Mouse (Mus musculus) E14TG2a.4 (cell line): ENCODE measurements around the gene Fam98a.

Experiments used
- H3K27me3 ChIP-seq: 2 replicates; pipeline ENCODE4 v1.6.1; 2014; ENCODE audit warnings: low read length, control low read depth; ENCODE audit not compliant: insufficient read depth
- H3K36me3 ChIP-seq: 2 replicates; pipeline ENCODE4 v1.6.1; 2014; ENCODE audit warnings: low read length, control low read depth; ENCODE audit not compliant: insufficient read depth
- H3K4me1 ChIP-seq: replicated peaks from 2 replicates; pipeline ENCODE4 v1.6.1; 2014; ENCODE audit warnings: low read depth, low read length, control low read depth
- H3K4me3 ChIP-seq: replicated peaks from 2 replicates; pipeline ENCODE4 v1.5.1; 2014; ENCODE audit warnings: mild to moderate bottlenecking, low read length
- H3K9me3 ChIP-seq: 2 replicates; pipeline ENCODE4 v1.6.1; 2014; ENCODE audit warnings: low read length, control low read depth
- CTCF ChIP-seq: conservative IDR thresholded peaks from 2 replicates; pipeline ENCODE4 v1.5.1; 2014; ENCODE audit warnings: low read length
- NANOG ChIP-seq: IDR thresholded peaks from 2 replicates; pipeline ENCODE4 v1.6.1; 2014; ENCODE audit warnings: borderline replicate concordance, low read length, mixed read lengths
- POU5F1 ChIP-seq: IDR thresholded peaks from 2 replicates; pipeline ENCODE4 v1.6.1; 2014; ENCODE audit warnings: low read length, borderline replicate concordance

The Fam98a gene

DNA sequence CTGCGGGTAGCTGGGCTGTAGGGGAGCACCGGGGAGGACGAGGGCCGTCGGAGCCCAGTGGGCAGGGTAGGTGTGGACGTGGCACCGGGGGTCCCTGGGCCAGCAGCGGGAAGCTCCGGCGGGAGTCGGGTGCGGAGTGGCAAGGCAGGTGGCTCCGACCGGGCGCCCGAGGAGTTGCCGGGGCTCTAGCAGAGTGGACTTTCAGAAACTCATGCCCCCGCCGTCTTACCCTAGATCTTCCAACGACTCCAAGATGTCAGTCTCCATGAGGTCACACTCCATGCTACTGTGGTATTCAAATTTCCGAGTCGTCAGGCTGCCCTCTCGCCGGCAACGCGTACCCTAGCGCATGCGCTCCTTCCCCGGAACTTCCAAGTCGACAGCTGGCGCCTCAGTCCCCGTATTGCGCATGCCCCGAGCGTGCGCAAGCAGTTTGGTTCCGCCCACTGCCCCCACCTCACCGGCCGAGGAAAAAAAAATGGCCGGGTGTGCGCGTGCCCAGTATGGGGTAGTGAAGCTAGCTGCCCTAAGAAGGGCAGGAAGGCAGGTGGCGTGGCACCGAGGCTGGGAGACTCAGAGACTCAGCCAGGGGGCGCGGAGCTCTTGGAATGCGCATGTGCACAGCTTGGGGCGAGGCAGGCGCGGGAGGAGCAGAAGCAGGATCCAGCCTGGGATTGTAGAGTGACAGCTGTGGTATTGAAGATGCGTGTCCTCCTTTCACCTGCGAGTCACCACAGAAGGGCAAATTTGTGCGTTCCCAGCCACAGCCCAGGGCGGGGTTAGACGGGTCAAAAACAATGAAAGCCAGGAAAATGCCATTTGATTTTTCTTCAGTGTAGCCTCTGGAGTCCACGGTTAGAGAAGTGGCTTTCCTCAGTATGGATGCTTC, at the start of gene Fam98a:
Fam98a (minus strand) TSS at position 435 of the 889 bp plus-strand sequence.
- H3K4me1 ChIP-seq = peaks cover 13% of the 10 kb centered on the region
- TF ChIP-seq NANOG (no peak), CTCF (no peak), POU5F1 (no peak)
- H3K27me3 ChIP-seq = no peaks in the 10 kb centered on the region
- H3K9me3 ChIP-seq = peaks cover 26% of the 10 kb centered on the region
- peak within 1 kb of the TSS; percentile 96 for H3K4me3 ChIP-seq
- H3K36me3 ChIP-seq = peaks cover 12% of the 10 kb centered on the region

DNA sequence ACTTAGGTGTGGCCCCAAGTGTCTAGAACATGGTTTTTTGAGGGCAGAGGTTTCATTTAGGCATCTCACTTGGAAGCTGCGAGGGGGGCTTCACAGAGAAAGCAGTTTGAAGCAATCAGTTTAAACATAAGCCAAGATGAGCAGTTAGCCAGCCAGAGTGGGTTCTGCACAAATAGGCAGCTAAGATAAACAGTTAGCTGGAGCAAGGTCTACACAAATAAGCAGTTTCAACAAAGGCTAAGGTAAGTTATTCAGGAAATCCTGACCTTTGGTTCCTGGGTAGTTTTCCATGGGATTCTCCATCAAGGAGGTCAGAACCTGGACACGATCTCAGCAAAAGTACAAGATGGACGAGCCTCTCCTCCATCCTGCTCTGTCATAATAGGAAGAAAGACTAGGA, 46.9 kb upstream of the Fam98a start:
- no peaks in the 10 kb centered on the region for H3K36me3 ChIP-seq
- H3K27me3 ChIP-seq = no peaks in the 10 kb centered on the region
- no peak overlapping the region for H3K4me3 ChIP-seq
- H3K9me3 ChIP-seq = no peaks in the 10 kb centered on the region
- peaks cover 9% of the 10 kb centered on the region for H3K4me1 ChIP-seq
- no peak for TF ChIP-seq NANOG

- TF ChIP-seq POU5F1 = no peak
- TF ChIP-seq CTCF = no peak
- no peak for TF ChIP-seq NANOG
- no peak overlapping the region for H3K4me3 ChIP-seq
- no peaks in the 10 kb centered on the region for H3K27me3 ChIP-seq
- no peaks in the 10 kb centered on the region for H3K4me1 ChIP-seq
- H3K9me3 ChIP-seq = peaks cover 10% of the 10 kb centered on the region; the same call in 1 of the 2 replicates
- H3K36me3 ChIP-seq = no peaks in the 10 kb centered on the region
Observed at GRCm38 (mm10) chr17:75582738-75583137, 31.0 kb upstream of the Fam98a start.

DNA sequence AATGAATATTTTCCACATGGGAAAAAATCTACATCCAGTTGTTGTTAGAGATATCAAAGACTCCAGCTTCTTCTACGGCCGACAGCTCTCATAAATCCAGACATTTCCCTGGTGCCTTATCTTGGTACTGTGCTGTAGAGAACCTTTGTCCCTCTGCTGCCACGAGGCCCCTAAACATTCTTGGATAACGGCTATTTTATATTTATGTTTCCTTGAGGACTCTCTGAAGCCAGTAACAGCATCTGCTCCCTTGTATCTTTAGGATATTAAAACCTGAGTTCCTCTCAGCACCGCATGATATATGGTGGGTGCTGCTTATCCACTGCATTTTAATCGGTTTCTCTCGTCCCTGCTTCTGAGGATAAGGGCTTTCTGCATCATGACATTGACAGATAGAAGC, 23.9 kb upstream of the Fam98a start:
- H3K36me3 ChIP-seq = no peaks in the 10 kb centered on the region
- H3K4me3 ChIP-seq = no peak overlapping the region
- no peaks in the 10 kb centered on the region for H3K9me3 ChIP-seq
- no peaks in the 10 kb centered on the region for H3K4me1 ChIP-seq
- TF ChIP-seq POU5F1 = no peak
- no peak for TF ChIP-seq NANOG
- no peak for TF ChIP-seq CTCF
- H3K27me3 ChIP-seq = no peaks in the 10 kb centered on the region

GRCm38 (mm10) chr17:75558041-75558440, 6.3 kb upstream of the Fam98a start:
- no peaks in the 10 kb centered on the region for H3K4me1 ChIP-seq
- H3K4me3 ChIP-seq = no peak overlapping the region
- peaks cover 3% of the 10 kb centered on the region; the same call in 1 of the 2 replicates for H3K36me3 ChIP-seq
- no peaks in the 10 kb centered on the region for H3K27me3 ChIP-seq
- H3K9me3 ChIP-seq = peaks cover 74% of the 10 kb centered on the region
- TF ChIP-seq NANOG = no peak
- TF ChIP-seq POU5F1 = no peak
- TF ChIP-seq CTCF = no peak

DNA sequence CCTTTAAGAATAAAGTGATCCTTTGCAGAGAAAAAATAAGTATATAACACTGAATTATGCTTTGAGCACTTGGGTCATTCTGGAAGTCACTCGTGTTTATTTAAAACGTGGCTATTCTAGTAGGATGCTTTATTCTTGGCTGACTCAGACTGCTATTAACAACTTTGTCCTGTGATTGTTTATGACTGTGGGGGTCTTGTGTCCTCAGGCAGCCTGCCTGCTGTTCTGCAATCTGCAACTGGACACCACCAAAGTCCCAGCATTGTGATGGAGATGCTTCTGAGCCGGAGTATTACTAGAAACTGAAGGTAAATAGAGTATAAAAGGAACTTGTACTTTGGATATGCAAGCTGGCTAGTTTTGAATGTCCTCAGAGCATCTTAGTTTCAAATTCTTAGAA, 5.3 kb upstream of the Fam98a start:
- TF ChIP-seq NANOG (peak; percentile 75), CTCF (no peak), POU5F1 (0 out of 2 replicates have a peak, but pooled peaks have one; percentile 14)
- peaks cover 73% of the 10 kb centered on the region for H3K9me3 ChIP-seq
- no peak overlapping the region for H3K4me3 ChIP-seq
- H3K27me3 ChIP-seq = no peaks in the 10 kb centered on the region
- peaks cover 3% of the 10 kb centered on the region; the same call in 1 of the 2 replicates for H3K36me3 ChIP-seq
- peaks cover 5% of the 10 kb centered on the region for H3K4me1 ChIP-seq

DNA sequence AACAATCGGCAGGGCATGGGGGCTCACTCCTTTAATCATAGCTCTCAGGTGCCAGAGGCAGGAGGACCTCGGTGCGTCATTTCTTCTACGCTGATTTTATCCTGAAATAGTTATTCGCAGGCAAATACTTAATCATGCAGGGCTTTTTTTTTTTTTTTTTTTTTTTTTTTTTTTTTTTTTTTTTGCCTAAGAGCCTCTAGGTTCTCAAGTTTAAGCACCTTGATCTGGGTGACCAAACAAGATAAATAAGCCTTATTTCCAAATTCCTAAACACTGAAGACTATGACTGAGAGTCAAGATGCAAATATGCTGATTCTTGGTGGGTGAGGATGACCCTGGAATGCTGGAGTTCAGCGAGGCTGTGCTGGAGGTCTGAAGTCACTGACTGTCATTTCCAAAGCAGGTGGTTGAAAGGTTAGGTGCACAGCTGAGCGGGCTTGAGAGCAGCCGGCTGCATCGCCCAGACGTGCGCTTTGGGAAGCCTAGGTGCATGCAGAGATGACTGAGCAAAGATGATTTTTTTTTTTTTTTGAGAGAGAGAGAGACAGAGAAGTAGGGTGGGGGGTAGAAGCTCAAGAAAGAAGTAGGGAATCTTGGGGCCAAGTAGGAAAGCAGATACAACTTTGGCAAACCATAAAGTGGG, 854 bp downstream of the Fam98a start:
- H3K4me3 ChIP-seq = peak overlapping the region; percentile 96
- no peaks in the 10 kb centered on the region for H3K27me3 ChIP-seq
- H3K4me1 ChIP-seq = peaks cover 13% of the 10 kb centered on the region
- peaks cover 17% of the 10 kb centered on the region for H3K9me3 ChIP-seq
- TF ChIP-seq CTCF (no peak), POU5F1 (no peak), NANOG (no peak)
- peaks cover 20% of the 10 kb centered on the region for H3K36me3 ChIP-seq

DNA sequence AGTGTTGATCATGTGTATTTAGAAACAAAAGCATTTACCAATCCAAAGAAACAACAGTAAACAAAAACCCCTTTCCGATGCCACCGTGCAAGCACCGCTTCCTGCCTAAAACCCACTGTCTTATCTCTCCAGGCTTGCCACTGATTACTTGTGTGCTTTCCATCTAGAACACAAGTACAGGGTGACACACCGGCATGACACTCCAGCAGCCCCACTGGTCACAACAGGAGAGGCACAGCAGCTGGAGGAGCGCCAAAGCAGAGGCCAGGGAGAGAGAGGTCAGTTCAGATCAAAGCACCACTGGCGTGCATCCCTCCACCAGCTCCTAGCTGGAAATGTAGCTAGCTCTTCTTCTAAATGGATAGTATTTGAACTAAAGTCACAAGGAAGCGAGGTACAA, 7.5 kb downstream of the Fam98a start:
- Histone ChIP-seq H3K9me3 (no peaks in the 10 kb centered on the region), H3K4me1 (no peaks in the 10 kb centered on the region), H3K36me3 (peaks cover 73% of the 10 kb centered on the region), H3K4me3 (no peak overlapping the region), H3K27me3 (no peaks in the 10 kb centered on the region)
- TF ChIP-seq POU5F1 = no peak
- no peak for TF ChIP-seq CTCF
- no peak for TF ChIP-seq NANOG
